Mouse (Mus musculus) kidney, postnatal 10 days (tissue): ENCODE results near the gene Prss41.
"Not testable (repeated sequence)": the region's sequence is repeated elsewhere in the genome, so short reads cannot be mapped to it uniquely, and the experiment has no call there.

Source experiments
- DNase-seq: peaks from one replicate; pipeline ENCODE4 v3.0.0; 2021; ENCODE audit warnings: mixed read lengths

Prss41 gene

GRCm38 (mm10) chr17:23843812-23844273 lies at the start of gene Prss41, which contains the start of gene Prss32:
TSS of gene Prss41 (minus strand) at chr17:23844172.
TSS of gene Prss32 (plus strand) at chr17:23843855.
- DNase-seq, result peak; percentile 71

- not testable (repeated sequence) for DNase-seq
These were observed 36.6 kb upstream of the Prss41 start, which contains the start of the genes Dcpp1 and Dcpp2 for GRCm38 (mm10) chr17:23880576-23880975. TSS of gene Dcpp1 (plus strand) at chr17:23880876. TSS of gene Dcpp2 (plus strand) at chr17:23880880.

GRCm38 (mm10) chr17:23877166-23877565 lies 33.2 kb upstream of the Prss41 start:
- no peak for DNase-seq

- DNase-seq, result no peak
These were observed 32.8 kb upstream of the Prss41 start for GRCm38 (mm10) chr17:23876741-23877140.

- peak; percentile 81 for DNase-seq
These were observed 30.2 kb upstream of the Prss41 start for GRCm38 (mm10) chr17:23873884-23874856.

GRCm38 (mm10) chr17:23868513-23868912 lies 24.5 kb upstream of the Prss41 start:
- no peak for DNase-seq

- no peak for DNase-seq
These were observed 23.8 kb upstream of the Prss41 start, which contains the start of gene Prss21 for GRCm38 (mm10) chr17:23867756-23868155. TSS of gene Prss21 (plus strand) at chr17:23868056.

- peak; percentile 27 for DNase-seq
These were observed 19.0 kb upstream of the Prss41 start for GRCm38 (mm10) chr17:23862926-23863325.

- no peak for DNase-seq
These were observed 13.9 kb upstream of the Prss41 start for GRCm38 (mm10) chr17:23857913-23858312.

- DNase-seq, result no peak
These were observed 13.2 kb upstream of the Prss41 start for GRCm38 (mm10) chr17:23857193-23857592.

GRCm38 (mm10) chr17:23854229-23854765 lies 10.3 kb upstream of the Prss41 start:
- DNase-seq, result no peak

GRCm38 (mm10) chr17:23853292-23853691 lies 9.3 kb upstream of the Prss41 start:
- DNase-seq, result peak; percentile 81

GRCm38 (mm10) chr17:23850853-23851749 lies 7.1 kb upstream of the Prss41 start:
- DNase-seq, result peak; percentile 77

GRCm38 (mm10) chr17:23850028-23850427 lies 6.1 kb upstream of the Prss41 start:
- no peak for DNase-seq

- peak; percentile 28 for DNase-seq
These were observed 696 bp downstream of the Prss41 start for GRCm38 (mm10) chr17:23843141-23843811.

GRCm38 (mm10) chr17:23841145-23841544 lies 2.8 kb downstream of the Prss41 start:
- DNase-seq, result peak; percentile 83

GRCm38 (mm10) chr17:23836006-23836575 lies 7.9 kb downstream of the Prss41 start, which contains the start of gene Prss33:
TSS of gene Prss33 (minus strand) at chr17:23836056.
- no peak for DNase-seq

- DNase-seq, result no peak
These were observed 12.8 kb downstream of the Prss41 start for GRCm38 (mm10) chr17:23831201-23831600.

- DNase-seq, result peak; percentile 91
These were observed 14.8 kb downstream of the Prss41 start, which contains the start of gene Elob for GRCm38 (mm10) chr17:23829064-23829619. TSS of gene Elob (minus strand) at chr17:23829136.

GRCm38 (mm10) chr17:23828271-23829001 lies 15.5 kb downstream of the Prss41 start:
- DNase-seq, result peak; percentile 73
